Mouse (Mus musculus) regulatory T cell (primary cell): ENCODE measurements at regions not wholly inside any gene's neighbourhood (a gene's known extent, or its start where the extent isn't known, plus 50 kb on each side); places are given as distances from the start of the nearest gene placed in this dataset.

Experiments
- in situ Hi-C: fragments of 300-600 bp; cut with MboI, MseI; formaldehyde crosslinking; loops from one replicate; pipeline ENCODE4 v1.15.1; 2025; ENCODE audit warnings: high pct_unique_total_duplicates

- in situ Hi-C loops = no loop called here
These were observed 176.1 kb upstream of the Egflam start for GRCm38 (mm10) chr15:7574264-7574663.

DNA sequence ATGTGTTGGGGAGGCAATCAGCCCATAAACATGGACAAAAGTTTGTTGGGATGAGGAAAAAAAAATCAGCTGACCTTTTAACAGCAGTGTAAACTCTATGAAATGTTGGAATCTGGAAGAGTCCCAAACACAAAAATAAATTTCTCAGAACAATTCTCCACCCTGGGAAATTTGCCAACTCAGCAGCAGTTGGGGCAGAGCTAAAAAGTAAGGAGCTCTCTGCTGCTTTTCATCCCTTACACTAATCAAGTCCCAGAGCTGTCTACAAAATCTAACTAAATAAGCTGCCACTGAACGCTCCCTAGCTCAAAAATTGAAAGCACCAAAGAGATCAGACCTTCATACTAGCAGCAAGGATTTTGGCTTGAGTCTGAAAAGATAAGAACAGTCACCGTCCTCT lies 176.6 kb upstream of the Egflam start:
- in situ Hi-C loops = no loop called here

DNA sequence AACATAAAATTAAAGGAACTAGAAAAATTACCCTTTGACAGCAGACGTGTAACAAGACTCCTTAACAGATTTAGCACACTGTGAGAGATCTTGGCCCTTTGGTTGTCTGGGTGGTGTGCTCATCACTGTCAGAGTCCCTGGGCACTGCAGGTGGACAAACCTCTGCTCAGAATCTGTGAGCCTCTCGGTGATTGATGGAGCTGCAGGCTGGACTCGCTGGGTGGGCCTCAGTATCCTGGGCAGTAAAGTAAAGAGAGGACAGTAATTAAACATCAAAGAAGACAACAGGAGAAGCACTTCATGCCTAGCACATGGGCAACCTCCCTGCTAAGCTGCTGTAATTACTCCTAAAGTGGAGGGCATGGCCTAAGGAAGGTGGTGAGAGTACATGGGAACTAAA lies 180.2 kb upstream of the Egflam start:
- in situ Hi-C loops = no loop called here

DNA sequence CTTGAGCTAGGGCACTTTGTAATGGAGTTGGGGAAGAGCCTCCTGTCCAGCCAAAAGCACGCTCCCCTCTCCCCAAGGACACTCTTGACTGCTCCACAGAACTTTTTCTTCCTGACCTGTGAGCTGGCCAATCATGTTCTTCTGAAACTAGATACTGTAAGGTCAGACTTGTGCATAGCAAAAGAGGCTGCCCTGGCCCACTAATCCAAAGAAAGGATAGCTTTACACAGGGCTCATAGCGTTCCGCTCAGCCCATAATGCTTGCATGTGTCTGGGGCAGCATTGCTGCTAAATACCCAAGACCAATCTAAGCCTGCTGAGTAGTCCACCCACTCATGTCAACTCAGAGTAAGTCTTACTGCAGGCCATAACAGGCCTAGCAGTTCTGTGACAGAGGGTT lies 189.0 kb upstream of the Egflam start:
- in situ Hi-C loops = no loop called here

DNA sequence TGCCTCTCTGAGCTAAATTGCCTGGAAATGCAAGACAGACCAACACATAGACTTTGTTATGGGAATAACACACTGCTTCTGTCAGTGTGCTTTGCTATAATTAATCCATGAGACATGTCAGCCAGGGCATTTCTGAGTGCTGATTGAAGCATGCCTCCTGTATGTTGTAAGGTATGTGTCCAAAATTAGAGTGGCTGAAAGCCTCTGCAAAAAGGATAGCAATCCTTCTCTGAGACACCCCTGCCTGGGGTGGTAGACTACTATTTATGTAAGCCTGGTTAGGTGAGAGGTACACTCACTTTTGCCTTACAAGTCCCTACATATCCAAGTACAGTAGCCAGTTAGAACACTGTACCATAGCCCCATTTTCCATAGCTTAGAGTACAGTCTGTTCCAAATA lies 193.3 kb upstream of the Egflam start:
- in situ Hi-C loops = no loop called here

- in situ Hi-C loops = no loop called here
These were observed 199.1 kb upstream of the Egflam start for GRCm38 (mm10) chr15:7597335-7597734.

- in situ Hi-C loops = no loop called here
These were observed 199.6 kb upstream of the Egflam start for GRCm38 (mm10) chr15:7597805-7598204.

DNA sequence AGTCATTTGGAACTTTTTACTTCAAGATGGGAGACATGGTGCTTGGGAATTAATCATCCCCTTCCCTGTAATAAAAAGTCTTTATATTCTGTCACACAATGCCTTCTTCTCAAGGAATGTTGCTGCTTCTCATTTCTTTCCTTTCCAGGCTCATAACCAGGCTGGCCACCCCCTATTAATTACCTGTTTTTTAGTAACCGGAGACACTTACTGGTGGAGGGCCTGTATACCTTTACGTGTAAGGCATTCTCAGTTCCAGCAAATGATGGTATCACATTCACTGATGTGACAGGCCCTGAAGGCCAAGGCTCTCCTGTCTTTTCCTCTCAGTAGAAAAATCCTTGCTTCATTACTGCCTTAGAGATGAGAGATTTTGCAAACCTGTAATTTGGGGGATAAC lies 203.3 kb upstream of the Egflam start:
- in situ Hi-C loops = no loop called here

GRCm38 (mm10) chr15:7604847-7605246 lies 205.8 kb upstream of the Gdnf start:
- in situ Hi-C loops = no loop called here

GRCm38 (mm10) chr15:7617954-7618353 lies 192.7 kb upstream of the Gdnf start:
- in situ Hi-C loops = loop anchor here (5.0 kb wide), 1 partner anchor 36 kb away; no protein-coding TSS in a partner anchor

DNA sequence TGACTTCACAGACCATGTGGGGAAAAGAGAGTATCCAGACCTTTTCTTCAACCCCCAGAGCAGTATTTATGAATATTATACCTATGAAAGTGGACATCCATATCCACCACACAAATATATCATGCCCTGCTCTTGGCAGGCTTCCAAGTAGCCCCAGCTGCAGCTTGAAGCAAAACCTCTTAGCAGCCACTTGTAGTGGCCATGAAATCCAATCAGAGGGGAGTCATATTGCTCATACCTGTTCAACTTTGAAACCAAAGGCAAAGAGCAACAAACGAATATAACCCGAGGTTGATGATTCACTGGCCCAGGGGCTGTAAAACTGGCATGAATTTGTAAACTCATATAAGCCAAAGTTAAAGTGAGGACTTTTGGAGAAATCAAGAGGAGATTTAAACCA lies 187.6 kb upstream of the Gdnf start:
- in situ Hi-C loops = no loop called here

DNA sequence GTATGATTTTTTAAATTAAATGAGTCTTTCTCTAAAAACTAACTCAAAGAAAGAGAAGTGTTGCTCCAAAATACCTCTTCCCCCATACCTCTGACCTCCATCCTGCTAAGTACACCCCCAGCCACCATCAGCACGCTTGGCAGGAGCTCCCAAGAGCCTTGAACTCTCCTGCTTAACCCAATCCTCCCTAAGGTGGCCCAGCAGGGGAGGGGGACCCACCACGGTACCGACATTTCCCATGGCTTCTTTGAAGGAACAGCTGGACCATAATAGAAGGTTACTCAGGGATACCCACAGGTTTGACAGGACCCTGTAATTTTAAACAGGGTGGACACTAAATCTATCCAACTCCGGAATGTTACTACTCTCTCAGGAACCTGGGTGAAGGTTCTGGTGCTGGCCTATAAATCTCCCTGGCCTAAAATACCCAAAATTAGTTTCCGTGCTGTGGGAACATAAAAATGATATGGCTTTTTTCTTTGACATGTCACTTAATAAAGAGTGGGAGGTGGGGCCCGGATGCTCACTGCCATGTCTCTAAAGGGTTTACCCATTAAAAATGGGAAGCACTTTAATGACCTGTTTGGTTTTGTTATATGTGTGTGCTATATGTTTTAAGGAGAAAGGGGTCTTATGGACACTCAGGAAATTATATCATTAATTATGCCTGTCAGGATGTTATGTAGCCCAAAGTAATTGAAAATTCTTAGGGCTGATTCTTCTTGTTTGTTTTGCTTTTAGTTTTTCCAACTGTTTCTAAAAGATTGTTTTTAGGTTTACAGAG lies 185.8 kb upstream of the Gdnf start:
- in situ Hi-C loops = no loop called here

- in situ Hi-C loops = no loop called here
These were observed 180.8 kb upstream of the Gdnf start for GRCm38 (mm10) chr15:7629826-7630225.

DNA sequence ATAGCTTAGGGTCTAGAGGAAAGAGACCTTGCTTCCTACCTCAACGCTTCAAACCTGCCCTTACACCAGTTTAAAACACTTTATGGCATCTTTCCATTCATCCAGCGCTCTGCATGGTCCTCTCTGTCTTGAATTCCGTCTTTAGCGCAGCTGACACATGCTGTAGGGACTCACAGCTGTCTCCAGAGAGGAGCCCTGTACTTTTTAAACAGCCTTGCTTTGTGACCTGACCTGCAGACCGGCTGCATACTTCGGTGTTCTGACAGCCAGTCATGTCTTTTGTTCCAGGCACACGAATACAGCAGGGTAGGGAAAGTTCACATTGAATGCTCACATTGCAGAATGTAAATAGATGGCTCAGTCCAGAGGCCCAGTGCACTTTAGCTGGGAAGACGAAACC lies 175.4 kb upstream of the Gdnf start:
- in situ Hi-C loops = no loop called here

GRCm38 (mm10) chr15:7639444-7639843 lies 171.2 kb upstream of the Gdnf start:
- in situ Hi-C loops = no loop called here

- in situ Hi-C loops = no loop called here
These were observed 168.6 kb upstream of the Gdnf start for GRCm38 (mm10) chr15:7642075-7642474.

DNA sequence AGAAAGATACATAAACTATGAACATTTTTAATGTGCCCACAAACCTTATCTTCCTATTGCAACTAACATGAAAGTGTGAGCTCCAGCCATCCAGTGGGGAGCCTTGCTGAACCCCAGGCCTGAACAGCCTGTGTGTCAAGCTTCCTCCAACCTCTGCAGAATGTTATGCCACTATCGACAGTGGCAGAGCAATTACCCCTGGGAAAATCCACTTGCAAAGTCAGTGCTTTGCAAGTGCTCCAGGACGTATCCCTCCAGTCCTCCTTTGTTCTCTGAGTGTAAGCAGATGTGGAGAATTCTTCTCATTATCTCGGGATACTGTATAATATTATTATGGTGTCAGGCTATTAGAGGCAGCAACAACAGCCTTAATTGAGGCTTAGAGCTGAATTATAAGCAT lies 159.9 kb upstream of the Gdnf start:
- in situ Hi-C loops = no loop called here

DNA sequence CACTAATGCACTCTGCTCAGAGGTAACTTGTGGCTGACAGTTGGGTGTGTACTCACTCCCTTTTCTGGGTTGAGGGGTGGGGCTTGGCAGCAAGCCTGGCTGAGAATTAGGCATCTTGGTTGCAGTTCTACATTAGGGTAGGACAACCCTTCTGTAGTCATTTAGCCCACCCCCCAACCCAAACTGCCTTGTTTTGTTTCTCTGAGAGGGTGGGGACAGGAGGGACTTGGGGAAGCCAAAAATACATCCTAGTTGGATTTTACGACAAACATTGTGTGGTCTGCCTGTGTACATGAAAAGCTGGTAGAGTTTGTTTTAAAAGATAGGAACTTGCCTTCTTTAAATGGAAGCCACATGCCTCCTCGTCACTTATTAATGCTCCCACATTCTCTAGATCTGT lies 146.8 kb upstream of the Gdnf start:
- in situ Hi-C loops = no loop called here

GRCm38 (mm10) chr15:7669631-7670030 lies 141.0 kb upstream of the Gdnf start:
- in situ Hi-C loops = no loop called here

DNA sequence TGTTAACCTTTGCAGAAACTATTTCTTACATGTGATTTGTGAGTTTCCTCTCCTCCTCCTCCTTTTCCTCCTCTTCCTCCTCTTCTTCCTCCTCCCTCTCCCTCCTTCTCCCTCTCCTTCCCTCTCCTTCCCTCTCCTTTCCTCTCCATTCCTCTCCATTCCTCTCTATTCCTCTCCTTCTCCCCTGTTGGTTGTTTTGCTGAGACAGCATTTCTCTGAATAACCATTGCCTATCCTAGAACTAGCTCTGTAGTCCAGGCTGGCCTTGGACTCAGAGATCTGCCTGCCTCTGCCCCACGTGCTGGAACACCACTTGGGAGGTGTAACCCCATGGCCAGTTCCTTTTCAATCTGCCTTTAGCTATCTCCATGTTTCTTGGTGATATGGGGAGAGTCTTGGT lies 133.7 kb upstream of the Gdnf start:
- in situ Hi-C loops = no loop called here

DNA sequence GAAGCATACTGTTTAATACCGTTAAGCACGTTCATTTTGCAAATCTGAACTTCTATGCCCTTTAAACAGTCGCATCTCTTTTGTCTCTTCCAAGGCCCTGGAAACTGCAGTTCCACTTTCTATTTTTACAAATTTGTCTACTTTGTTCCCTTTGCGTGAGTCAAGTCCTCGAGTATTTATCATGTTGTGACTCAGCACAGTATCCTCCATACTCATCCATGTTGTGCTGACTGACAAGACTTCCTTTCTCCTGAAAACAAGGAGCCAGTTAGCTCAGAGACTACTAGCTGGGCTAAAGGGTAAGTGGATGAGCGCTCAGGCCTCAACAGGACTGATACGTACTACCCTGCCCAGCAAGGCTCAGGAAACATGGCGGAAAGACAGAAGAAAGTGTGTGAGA lies 131.9 kb upstream of the Gdnf start:
- in situ Hi-C loops = no loop called here

- in situ Hi-C loops = no loop called here
These were observed 129.6 kb upstream of the Gdnf start for GRCm38 (mm10) chr15:7681011-7681410.

GRCm38 (mm10) chr15:7683235-7683974 lies 127.2 kb upstream of the Gdnf start:
- in situ Hi-C loops = no loop called here
